Mouse (Mus musculus): ENCODE data around the gene Rae1. TPM values are rescaled to one million over a fixed set of nuclear protein-coding genes. Genes with fewer than 3 reads are reported as not detected.
A peak's percentile ranks its signal among the peaks of the same experiment; 100 is the strongest.

Gene Rae1
- polyA plus RNA-seq, 1 experiment, result 119 TPM

- no peak for TF ChIP-seq POLR2A (IDR thresholded peaks at IDR 0.05; ENCODE audit: borderline replicate concordance, extremely low read depth, insufficient read depth, insufficient read length, poor library complexity, severe bottlenecking)
- TF ChIP-seq CTCF (IDR thresholded peaks at IDR 0.05; ENCODE audit: borderline replicate concordance, extremely low read depth, insufficient read depth, insufficient read length), result no peak
- peak; percentile 15 for DNase-seq (ENCODE audit: low read depth)
These were observed 28.0 kb downstream of the Rae1 start for GRCm38 (mm10) chr2:173027824-173028495.

GRCm38 (mm10) chr2:173028508-173029031 lies 28.7 kb downstream of the Rae1 start:
- DNase-seq (ENCODE audit: low read depth), result no peak
- no peak for TF ChIP-seq CTCF (IDR thresholded peaks at IDR 0.05; ENCODE audit: borderline replicate concordance, extremely low read depth, insufficient read depth, insufficient read length)
- no peak for TF ChIP-seq POLR2A (IDR thresholded peaks at IDR 0.05; ENCODE audit: borderline replicate concordance, extremely low read depth, insufficient read depth, insufficient read length, poor library complexity, severe bottlenecking)

- TF ChIP-seq CTCF (IDR thresholded peaks at IDR 0.05; ENCODE audit: borderline replicate concordance, extremely low read depth, insufficient read depth, insufficient read length) (no peak), POLR2A (IDR thresholded peaks at IDR 0.05; ENCODE audit: borderline replicate concordance, extremely low read depth, insufficient read depth, insufficient read length, poor library complexity, severe bottlenecking) (no peak)
- no peak for DNase-seq (ENCODE audit: low read depth)
These were observed 30.8 kb downstream of the Rae1 start for GRCm38 (mm10) chr2:173030591-173031338.

- DNase-seq (ENCODE audit: low read depth), result no peak
- TF ChIP-seq CTCF (IDR thresholded peaks at IDR 0.05; ENCODE audit: borderline replicate concordance, extremely low read depth, insufficient read depth, insufficient read length) (no peak), POLR2A (IDR thresholded peaks at IDR 0.05; ENCODE audit: borderline replicate concordance, extremely low read depth, insufficient read depth, insufficient read length, poor library complexity, severe bottlenecking) (no peak)
These were observed 33.6 kb downstream of the Rae1 start for GRCm38 (mm10) chr2:173033531-173033930.

GRCm38 (mm10) chr2:173034998-173035397 lies 35.1 kb downstream of the Rae1 start:
- TF ChIP-seq CTCF (IDR thresholded peaks at IDR 0.05; ENCODE audit: borderline replicate concordance, extremely low read depth, insufficient read depth, insufficient read length), result no peak
- no peak for TF ChIP-seq POLR2A (IDR thresholded peaks at IDR 0.05; ENCODE audit: borderline replicate concordance, extremely low read depth, insufficient read depth, insufficient read length, poor library complexity, severe bottlenecking)
- DNase-seq (ENCODE audit: low read depth), result no peak

- TF ChIP-seq CTCF (IDR thresholded peaks at IDR 0.05; ENCODE audit: borderline replicate concordance, extremely low read depth, insufficient read depth, insufficient read length) (no peak), POLR2A (IDR thresholded peaks at IDR 0.05; ENCODE audit: borderline replicate concordance, extremely low read depth, insufficient read depth, insufficient read length, poor library complexity, severe bottlenecking) (no peak)
These were observed 35.7 kb downstream of the Rae1 start for GRCm38 (mm10) chr2:173035653-173036052.

GRCm38 (mm10) chr2:173036055-173036454 lies 36.1 kb downstream of the Rae1 start:
- no peak for DNase-seq (ENCODE audit: low read depth)

More at GRCm38 (mm10) chr2:173035653-173036052, 35.7 kb downstream of the Rae1 start:
- no peak for DNase-seq (ENCODE audit: low read depth)

GRCm38 (mm10) chr2:173036611-173037010 lies 36.7 kb downstream of the Rae1 start:
- no peak for DNase-seq (ENCODE audit: low read depth)
- TF ChIP-seq POLR2A (IDR thresholded peaks at IDR 0.05; ENCODE audit: borderline replicate concordance, extremely low read depth, insufficient read depth, insufficient read length, poor library complexity, severe bottlenecking), result no peak
- no peak for TF ChIP-seq CTCF (IDR thresholded peaks at IDR 0.05; ENCODE audit: borderline replicate concordance, extremely low read depth, insufficient read depth, insufficient read length)

More at GRCm38 (mm10) chr2:173036055-173036454, 36.1 kb downstream of the Rae1 start:
- TF ChIP-seq POLR2A (IDR thresholded peaks at IDR 0.05; ENCODE audit: borderline replicate concordance, extremely low read depth, insufficient read depth, insufficient read length, poor library complexity, severe bottlenecking) (no peak), CTCF (IDR thresholded peaks at IDR 0.05; ENCODE audit: borderline replicate concordance, extremely low read depth, insufficient read depth, insufficient read length) (no peak)

GRCm38 (mm10) chr2:173037347-173037746 lies 37.4 kb downstream of the Rae1 start:
- TF ChIP-seq CTCF (IDR thresholded peaks at IDR 0.05; ENCODE audit: borderline replicate concordance, extremely low read depth, insufficient read depth, insufficient read length) (no peak), POLR2A (IDR thresholded peaks at IDR 0.05; ENCODE audit: borderline replicate concordance, extremely low read depth, insufficient read depth, insufficient read length, poor library complexity, severe bottlenecking) (no peak)
- DNase-seq (ENCODE audit: low read depth), result no peak

- no peak for TF ChIP-seq CTCF (IDR thresholded peaks at IDR 0.05; ENCODE audit: borderline replicate concordance, extremely low read depth, insufficient read depth, insufficient read length)
- TF ChIP-seq POLR2A (IDR thresholded peaks at IDR 0.05; ENCODE audit: borderline replicate concordance, extremely low read depth, insufficient read depth, insufficient read length, poor library complexity, severe bottlenecking), result no peak
- DNase-seq (ENCODE audit: low read depth), result no peak
These were observed 38.1 kb downstream of the Rae1 start for GRCm38 (mm10) chr2:173037827-173038607.

GRCm38 (mm10) chr2:173039041-173039440 lies 39.1 kb downstream of the Rae1 start:
- TF ChIP-seq CTCF (IDR thresholded peaks at IDR 0.05; ENCODE audit: borderline replicate concordance, extremely low read depth, insufficient read depth, insufficient read length) (no peak), POLR2A (IDR thresholded peaks at IDR 0.05; ENCODE audit: borderline replicate concordance, extremely low read depth, insufficient read depth, insufficient read length, poor library complexity, severe bottlenecking) (no peak)
- no peak for DNase-seq (ENCODE audit: low read depth)

All from brain, embryonic 14.5 days (tissue).